Mouse (Mus musculus): ENCODE data around the gene Dusp18.

- TF ChIP-seq MAFK (IDR thresholded peaks at IDR 0.05; ENCODE audit: insufficient read depth, low read depth, low read length) (no peak), ZC3H11A (IDR thresholded peaks at IDR 0.05; ENCODE audit: borderline replicate concordance, low read depth, low read length) (no peak), CHD2 (IDR thresholded peaks at IDR 0.05; ENCODE audit: low read depth, low read length) (no peak), HCFC1 (IDR thresholded peaks at IDR 0.05; ENCODE audit: borderline replicate concordance, insufficient read depth, low read length) (no peak), ZNF384 (IDR thresholded peaks at IDR 0.05; ENCODE audit: low read depth, low read length) (no peak)
These were observed 16.4 kb upstream of the Dusp18 start for GRCm38 (mm10) chr11:3878660-3879059.

Data from ES-E14 (cell line).